Mouse (Mus musculus) adrenal gland, adult (tissue): Measurements from ENCODE around the gene Pygo2.
A peak's percentile ranks its signal among the peaks of the same experiment; 100 is the strongest.

ENCODE experiments used
- DNase-seq, 2 experiments: peaks; one replicate each; pipeline ENCODE4 v3.0.0; 2022 to 2023; ENCODE audit warnings: low spot score in 1 of 2; ENCODE audit not compliant: inconsistent age in 2 of 2

Pygo2 gene

DNA sequence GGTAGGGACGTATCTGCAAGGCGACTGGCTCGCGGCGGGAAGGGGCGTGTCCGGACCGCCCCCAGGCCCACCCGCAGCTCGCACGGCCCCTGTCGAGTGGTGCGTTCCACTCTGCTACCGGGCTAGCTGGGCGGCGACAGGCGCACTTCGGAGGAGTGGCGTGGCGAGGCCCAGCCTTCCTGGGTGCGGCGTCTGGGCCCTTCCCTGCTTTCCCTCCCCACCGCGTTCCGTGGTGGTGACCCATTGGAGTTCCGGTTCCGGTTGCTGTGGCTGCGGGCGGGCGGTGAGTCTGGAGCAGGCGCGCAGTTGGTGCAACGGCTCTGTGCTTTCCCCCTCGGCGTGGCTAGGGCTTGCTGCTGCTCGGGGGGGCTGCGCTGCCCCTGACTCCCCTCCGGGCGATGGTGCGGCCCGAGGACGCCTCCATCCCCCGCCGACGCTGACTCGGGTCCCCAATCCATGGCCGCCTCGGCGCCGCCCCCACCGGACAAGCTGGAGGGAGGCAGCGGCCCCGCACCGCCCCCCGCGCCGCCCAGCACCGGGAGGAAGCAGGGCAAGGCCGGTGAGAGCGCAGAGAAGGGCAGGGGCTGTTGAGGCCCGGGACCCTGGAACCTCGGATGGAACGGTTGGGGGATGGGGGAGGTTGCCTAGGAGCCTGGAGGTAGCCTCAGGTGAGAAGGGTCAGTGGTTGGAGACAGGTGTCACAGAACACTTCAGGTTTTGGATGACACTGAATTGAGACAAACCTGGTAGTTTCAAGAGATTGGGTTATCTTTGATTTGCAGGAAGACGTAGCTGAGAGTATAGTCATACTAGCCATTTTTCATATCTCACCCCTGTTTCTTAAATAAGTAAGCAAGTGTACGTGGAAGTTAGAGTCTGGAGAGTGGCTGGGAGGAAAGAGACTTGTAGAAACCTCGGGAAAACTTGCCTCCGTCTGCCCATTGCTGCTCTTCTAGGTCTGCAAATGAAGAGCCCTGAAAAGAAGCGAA lies at the start of gene Pygo2:
Gene Pygo2 (plus strand): TSS at position 44 of the 989 bp plus-strand sequence.
- peak; percentile 99 for DNase-seq

GRCm38 (mm10) chr3:89380291-89380690 lies 49.7 kb upstream of the Pygo2 start:
- no peak for DNase-seq

GRCm38 (mm10) chr3:89380711-89381110 lies 49.3 kb upstream of the Pygo2 start:
- peak in 1 of 2 experiments; percentile 27 for DNase-seq

GRCm38 (mm10) chr3:89381233-89381632 lies 48.8 kb upstream of the Pygo2 start:
- DNase-seq: no peak

DNA sequence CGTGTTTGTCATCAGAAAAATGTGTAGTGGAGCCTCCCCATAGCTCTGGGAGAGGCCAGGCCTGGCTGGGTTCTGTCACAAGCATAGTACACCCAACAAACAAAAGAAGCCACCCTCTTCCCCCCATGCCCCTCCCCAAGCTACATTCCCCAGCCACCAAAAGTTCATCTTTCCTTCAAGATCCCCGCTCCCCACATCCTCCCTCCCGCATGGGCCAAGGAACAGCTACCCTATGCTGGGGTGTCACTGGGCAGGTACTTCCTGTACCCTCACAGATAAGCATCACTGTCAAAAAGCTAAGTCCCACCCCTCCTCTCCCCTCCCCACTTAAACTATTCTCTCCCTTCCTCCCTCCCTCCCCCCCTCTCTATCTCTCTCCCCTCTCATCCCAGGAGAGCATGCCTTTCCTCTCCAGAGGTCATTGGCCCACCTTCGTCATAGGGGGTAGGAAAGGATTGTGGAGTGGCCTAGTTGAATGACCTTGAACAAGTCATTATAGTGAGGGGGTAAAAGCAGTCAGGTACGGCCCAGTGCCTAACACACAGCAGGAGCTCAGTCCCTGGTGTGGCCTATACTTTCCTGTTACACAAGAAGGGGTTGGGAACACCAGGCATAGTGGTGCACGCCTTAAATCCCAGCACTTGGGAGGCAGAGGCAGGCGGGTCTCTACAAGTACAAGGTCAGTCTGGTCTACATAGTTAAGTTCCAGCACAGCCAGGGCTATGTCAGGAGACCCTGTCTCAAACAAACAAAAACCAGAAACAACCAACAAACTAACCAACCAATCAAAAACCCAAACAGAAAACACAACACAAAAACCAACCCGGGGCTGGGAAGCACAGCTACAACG lies 47.8 kb upstream of the Pygo2 start:
- DNase-seq: no peak

DNA sequence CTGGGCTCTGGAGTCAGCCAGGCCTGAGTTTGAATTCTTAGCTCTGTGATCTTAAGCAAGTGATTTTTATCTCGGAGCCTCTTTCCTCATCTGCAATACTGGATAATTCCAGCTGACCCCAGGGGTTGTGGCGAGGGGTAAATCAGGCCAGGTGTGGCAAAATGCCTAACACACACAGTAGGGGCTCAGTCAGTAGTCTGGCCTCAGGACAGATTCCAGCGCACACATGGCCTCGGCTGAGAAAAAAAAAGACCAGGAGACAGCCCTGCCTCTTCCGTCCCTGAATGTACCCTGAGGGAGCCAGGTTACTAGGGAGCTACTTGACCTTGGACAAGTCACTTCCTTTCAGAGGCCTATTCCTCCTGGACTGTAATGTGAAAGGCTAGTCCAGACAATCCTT lies 47.1 kb upstream of the Pygo2 start:
- peak in 1 of 2 experiments; percentile 49 for DNase-seq

- DNase-seq: peak in 1 of 2 experiments; percentile 34
Measured at GRCm38 (mm10) chr3:89383651-89384255, 46.3 kb upstream of the Pygo2 start.

GRCm38 (mm10) chr3:89384331-89385076 lies 45.5 kb upstream of the Pygo2 start:
- peak in 1 of 2 experiments; percentile 34 for DNase-seq

DNA sequence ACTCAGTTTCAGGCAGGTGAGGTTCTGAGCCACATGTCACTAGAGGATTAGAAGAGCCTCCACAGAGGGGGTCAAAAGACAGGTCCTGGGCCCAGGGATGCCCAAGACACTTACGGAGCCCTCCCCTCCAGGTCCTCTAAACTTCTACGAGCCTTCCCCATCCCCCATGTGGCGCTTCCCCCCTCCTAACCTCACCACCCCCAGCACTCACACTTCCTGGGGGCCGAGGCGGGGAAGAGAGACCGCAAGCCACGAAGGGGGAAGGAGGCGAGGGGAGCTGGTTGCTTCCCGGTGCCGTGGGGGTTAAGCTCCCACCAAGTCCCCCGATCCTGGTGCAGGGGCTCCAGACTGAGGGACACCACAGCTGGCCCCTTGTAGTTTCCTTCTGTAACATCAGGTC lies 44.6 kb upstream of the Pygo2 start:
- DNase-seq: peak in 1 of 2 experiments; percentile 30

DNA sequence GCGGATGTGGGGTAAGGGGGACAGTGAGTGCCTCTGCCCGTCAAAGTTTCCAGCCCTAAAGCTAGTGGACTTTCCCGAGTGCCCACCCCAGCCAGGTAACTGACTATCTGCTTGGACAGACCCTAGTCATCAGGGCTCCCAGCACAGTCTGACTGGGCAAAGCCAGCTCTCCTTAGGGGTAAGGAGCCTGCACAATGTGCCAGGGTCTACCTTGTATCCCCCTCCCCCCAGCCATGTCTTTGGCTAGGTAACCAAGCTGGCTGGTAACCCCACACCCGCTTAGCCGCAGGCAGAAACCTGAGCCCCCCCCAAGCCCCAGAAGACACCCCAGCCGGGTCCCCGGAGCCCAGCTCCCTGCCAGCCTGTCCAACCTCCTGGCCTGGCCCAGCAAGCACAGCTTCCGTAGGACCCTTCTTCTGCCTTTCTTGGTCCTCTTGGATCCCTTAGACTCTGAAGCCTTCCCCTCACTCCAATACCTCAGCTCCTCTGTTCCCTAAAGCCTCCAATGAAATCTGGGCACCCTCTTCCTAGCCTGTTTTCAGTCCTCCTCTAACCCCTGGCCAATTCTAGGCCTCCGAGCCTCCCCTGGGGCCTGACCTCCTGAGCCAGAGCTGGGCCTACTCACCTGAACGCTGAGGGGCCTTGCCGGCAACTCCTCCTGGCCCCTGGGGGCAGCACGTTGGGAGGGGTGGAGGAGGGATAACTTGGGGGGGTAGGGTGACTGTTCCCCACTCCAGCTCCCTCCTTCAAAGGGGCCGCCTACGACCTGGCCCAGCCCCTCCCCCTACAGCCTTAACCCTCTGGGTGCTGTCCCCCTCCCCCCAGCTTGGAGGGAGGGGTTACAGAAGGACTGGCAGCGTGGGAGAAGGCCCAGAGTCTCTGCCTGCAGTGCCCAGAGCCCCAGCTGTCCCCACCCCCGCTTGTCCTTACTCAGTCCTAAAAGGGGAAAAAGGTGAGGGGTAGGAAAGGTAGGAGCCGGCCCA lies 43.3 kb upstream of the Pygo2 start:
- peak; percentile 38 to 65 for DNase-seq

DNA sequence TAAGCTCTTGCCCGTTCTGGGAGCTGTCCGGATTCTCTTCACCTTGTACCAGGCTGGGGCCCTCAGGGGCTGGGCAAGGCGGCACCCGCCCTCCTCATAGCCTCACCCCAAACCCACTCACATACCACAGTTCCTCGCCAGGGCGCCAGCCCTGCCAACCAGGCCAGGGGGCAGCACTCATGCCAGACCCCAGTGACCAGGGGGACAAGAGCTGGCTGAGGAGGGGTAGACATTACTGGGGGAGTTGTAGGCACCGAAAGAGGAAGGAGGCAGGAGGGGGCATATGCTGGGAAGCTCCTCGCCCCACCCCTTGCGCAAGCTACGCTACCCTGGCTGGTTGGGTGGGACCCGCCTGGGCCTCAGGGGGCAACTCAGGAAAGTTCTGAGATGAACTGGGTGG lies 42.4 kb upstream of the Pygo2 start:
- DNase-seq: peak; percentile 40 to 76

DNA sequence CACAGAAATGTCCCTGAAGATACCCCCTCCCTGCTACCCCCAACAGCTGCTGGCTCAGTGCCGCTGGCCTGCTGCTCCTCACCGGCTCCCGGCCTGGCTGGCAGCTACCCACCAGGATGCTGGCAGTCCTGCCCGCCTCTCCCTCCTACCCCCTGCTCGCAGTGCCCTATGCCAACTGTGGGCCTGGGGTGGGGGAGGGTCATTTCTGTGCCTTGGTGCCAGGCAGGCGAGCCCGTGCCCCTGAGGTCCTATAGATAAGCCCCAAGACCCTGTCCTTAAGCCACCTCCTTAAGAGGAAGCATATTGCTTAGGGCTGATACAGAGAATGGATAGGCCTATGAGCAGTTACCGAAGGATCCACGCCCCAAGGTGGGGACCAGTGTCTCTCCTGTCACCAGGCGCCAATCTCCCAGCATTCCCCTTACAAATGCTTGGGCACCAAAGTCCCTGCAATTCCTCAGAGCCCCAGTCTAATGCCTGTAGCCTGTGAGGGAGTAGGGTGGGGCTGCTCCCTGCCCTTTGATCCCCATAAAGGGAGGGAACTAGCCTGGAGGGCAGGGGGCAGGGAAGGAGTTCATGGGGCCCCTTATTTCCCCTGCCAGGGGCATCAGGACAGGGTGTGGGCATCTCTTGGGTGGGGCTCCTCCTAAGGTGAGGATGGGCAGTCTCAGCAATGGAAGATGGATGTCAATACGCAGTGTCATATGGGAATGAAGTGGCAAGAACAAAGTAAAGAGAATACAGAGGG lies 41.7 kb upstream of the Pygo2 start:
- peak; percentile 44 to 76 for DNase-seq

- DNase-seq: peak in 1 of 2 experiments; percentile 64
Measured at GRCm38 (mm10) chr3:89388901-89389740, 40.9 kb upstream of the Pygo2 start.

DNA sequence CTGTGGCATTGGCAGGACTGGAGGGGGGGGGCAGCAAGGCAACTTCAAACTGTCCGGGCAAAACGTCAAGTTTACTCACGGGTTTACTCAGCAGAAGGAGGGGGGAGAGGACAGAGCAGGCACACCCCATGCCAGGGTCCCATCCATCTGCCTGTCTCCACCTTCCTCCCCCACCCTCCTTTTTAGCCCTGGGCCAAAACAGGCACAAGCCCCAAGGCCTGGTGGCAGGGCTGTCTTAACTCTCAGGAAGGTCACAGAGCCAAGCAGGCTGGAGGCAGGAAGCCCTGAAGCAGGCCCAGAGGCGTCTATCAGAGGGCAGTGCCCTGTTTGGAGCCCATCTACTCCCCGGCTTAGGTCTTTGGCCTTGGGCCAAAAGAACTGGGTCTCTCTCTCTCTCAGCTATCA lies 39.9 kb upstream of the Pygo2 start:
- DNase-seq: peak; percentile 86 to 93

GRCm38 (mm10) chr3:89390699-89391662 lies 39.0 kb upstream of the Pygo2 start:
- DNase-seq: peak; percentile 61 to 82
